Mouse (Mus musculus): ENCODE data around the gene Slc9a6. TPM values are rescaled to one million over a fixed set of nuclear protein-coding genes. Genes with fewer than 3 reads are reported as not detected.

Slc9a6 gene
- polyA plus RNA-seq, 1 experiment from 2014 or later: 30.2 TPM

DNA sequence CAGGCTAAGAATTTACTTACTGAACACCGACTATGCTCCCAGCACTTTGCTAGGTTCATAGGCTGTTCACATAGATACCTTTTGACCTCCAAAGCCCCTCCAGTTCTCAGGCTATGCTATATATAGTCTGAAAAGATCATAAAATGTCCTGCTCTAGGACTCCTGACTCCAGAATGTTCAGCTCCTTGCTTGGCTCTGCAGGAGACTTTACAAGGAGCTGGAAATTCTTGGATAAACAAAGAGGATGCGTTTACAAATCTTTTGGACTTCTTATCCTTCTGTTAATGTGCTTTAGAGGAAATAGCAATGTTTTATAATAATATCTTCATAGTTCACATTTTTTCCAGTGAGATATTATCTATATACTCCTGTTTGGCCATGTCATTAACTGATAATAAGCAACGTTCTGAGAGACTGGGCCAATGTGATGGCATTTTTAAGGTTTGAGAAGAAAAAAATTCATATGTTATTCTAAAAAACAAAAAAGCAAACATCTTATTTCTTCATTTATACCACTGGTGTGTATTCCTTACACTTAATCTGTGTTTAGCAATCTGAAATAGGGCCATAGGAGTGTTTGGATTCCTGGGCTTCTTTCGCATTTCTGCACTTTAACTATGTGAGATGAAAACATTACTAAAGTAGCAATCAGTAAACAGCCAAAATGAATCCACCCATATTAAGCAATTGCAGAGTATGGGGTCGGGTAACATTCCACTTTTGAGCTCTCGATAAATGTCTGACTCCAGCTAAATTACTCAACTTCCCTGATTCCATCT is 99.2 kb downstream of the Slc9a6 start:
- WGBS: 78% methylated on average over 6 of the region's 6 CpGs
- no peaks in the 10 kb centered on the region for H3K27me3 ChIP-seq

DNA sequence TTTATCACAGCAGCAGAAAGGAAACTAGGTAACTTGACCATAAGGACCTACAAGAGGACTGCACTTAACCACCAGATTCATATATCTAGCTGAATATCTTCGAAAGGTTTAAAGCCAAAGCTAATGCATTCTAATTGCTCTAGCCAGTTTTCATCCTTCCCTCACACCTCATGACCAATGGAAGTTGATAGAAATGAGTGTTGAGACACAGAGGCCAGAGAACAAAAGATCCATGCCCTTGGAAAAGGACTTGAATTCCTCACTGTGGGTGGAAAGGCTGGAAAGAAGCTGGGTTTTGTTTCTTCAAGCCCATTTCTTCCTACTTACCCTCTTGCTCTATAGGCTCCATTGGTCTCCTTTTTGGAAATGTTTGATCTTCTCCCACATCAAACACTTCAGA is 101.0 kb downstream of the Slc9a6 start:
- Histone ChIP-seq H3K4me1 (no peaks in the 10 kb centered on the region), H3K27me3 (no peaks in the 10 kb centered on the region), H3K4me2 (replicated peaks) (no peak overlapping the region), H3K4me3 (no peak overlapping the region), H3K9ac (replicated peaks) (no peak overlapping the region), H3K9me3 (no peaks in the 10 kb centered on the region), H3K36me3 (no peaks in the 10 kb centered on the region), H3K27ac (replicated peaks) (no peak overlapping the region)
- 86% methylated on average over 1 of the region's 1 CpGs for WGBS
- no peak for ATAC-seq (ENCODE audit: low FRiP score, low read depth)

More for the DNA sequence above, 99.2 kb downstream of the Slc9a6 start:
- Histone ChIP-seq H3K9ac (replicated peaks) (no peak overlapping the region), H3K36me3 (no peaks in the 10 kb centered on the region), H3K9me3 (no peaks in the 10 kb centered on the region), H3K4me1 (no peaks in the 10 kb centered on the region), H3K4me3 (no peak overlapping the region), H3K4me2 (replicated peaks) (no peak overlapping the region), H3K27ac (replicated peaks) (no peak overlapping the region)
- no peak for ATAC-seq (ENCODE audit: low FRiP score, low read depth)

DNA sequence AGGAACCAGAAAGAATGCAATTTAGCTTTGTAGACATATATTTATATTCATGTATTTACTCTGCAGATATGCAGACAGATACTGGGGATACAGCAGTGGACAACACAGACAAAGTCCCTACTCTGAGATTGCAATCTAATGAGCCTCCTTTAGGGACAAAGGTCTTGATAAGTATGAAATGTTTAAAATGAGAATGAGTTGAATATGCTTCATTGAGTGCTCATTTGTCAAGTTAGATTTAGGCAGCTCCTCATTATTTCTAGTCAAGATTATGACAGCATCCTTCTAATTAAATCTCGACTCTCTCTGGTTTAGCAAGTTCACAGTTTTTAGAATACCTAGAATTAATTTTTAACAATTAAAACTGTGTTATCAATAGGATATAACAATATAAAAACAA is 103.1 kb downstream of the Slc9a6 start:
- no peak for ATAC-seq (ENCODE audit: low FRiP score, low read depth)
- WGBS: 84% methylated on average over 1 of the region's 1 CpGs

More for the DNA sequence above, 103.1 kb downstream of the Slc9a6 start:
- Histone ChIP-seq H3K36me3 (no peaks in the 10 kb centered on the region), H3K27me3 (no peaks in the 10 kb centered on the region), H3K9me3 (no peaks in the 10 kb centered on the region), H3K4me1 (no peaks in the 10 kb centered on the region), H3K4me3 (no peak overlapping the region), H3K9ac (replicated peaks) (no peak overlapping the region), H3K27ac (replicated peaks) (no peak overlapping the region), H3K4me2 (replicated peaks) (no peak overlapping the region)

Small RNA genes lying within 50 kb of the gene (microRNA-seq; reads per million reads assigned to microRNA genes)
- not detected for gene Mir5116

Other genes starting within 250 kb of the Slc9a6 start
- 5.1 and 5.6 TPM in 2 replicates for gene Smim10l2a, start 235.2 kb upstream of the Slc9a6 start, polyA plus RNA-seq (2016; fragmentation: Nextera tagmentation; extraction: Ambion mirVana)
- gene Gm2174, start 161.8 kb upstream of the Slc9a6 start, polyA plus RNA-seq (2016; fragmentation: Nextera tagmentation; extraction: Ambion mirVana): 0.85 TPM in 1 of 2 replicates, not detected in the other
- gene Ints6l, start 154.9 kb upstream of the Slc9a6 start, polyA plus RNA-seq (2016; fragmentation: Nextera tagmentation; extraction: Ambion mirVana): 28.3 and 28.6 TPM in 2 replicates
- gene Gm10477, start 85.0 kb upstream of the Slc9a6 start, polyA plus RNA-seq (2016; fragmentation: Nextera tagmentation; extraction: Ambion mirVana): not detected in 2 replicates
- 0.18 TPM in 1 of 2 replicates, not detected in the other for gene Gm648, start 60.2 kb upstream of the Slc9a6 start, polyA plus RNA-seq (2016; fragmentation: Nextera tagmentation; extraction: Ambion mirVana)
- gene Mmgt1, start 11.7 kb upstream of the Slc9a6 start, polyA plus RNA-seq (2016; fragmentation: Nextera tagmentation; extraction: Ambion mirVana): 52.7 and 53.0 TPM in 2 replicates
- gene Fhl1, start 122.0 kb downstream of the Slc9a6 start, polyA plus RNA-seq (2016; fragmentation: Nextera tagmentation; extraction: Ambion mirVana): 65.7 and 74.7 TPM in 2 replicates
- gene Map7d3, start 212.6 kb downstream of the Slc9a6 start, polyA plus RNA-seq (2016; fragmentation: Nextera tagmentation; extraction: Ambion mirVana): 1.6 and 2.3 TPM in 2 replicates